Mouse (Mus musculus) c-Kit-positive CD71-positive TER-119-negative erythroid progenitor cells, embryonic 14.5 days (primary cell): ENCODE measurements around the gene St7.

ENCODE experiments used
- DNase-seq: peaks from one replicate; pipeline ENCODE4 v3.0.0-alpha.2; 2013; ENCODE audit warnings: low read depth

The St7 gene

GRCm38 (mm10) chr6:17898539-17898938, 205.8 kb downstream of the St7 start:
- no peak for DNase-seq

DNA sequence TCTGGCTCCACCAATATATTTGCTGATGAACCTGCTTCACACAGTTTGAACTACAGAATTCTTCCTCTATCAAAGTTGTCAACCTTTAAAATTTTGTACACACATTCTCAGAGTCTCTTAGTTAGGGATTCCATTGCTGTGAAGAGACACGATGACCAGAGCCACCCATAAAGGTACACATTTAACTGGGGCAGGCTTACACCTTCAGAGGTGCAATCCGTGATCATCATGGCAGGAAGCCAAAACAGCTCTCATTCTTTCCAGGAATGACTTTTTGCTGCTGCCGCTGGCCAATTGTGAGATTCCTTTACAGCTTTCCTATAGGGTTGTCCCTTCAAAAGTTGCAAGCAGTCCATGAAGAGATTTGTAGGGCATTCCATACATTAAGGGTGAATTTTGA, 210.6 kb downstream of the St7 start:
- DNase-seq, result no peak

GRCm38 (mm10) chr6:17905776-17906175, 213.0 kb downstream of the St7 start:
- no peak for DNase-seq

DNA sequence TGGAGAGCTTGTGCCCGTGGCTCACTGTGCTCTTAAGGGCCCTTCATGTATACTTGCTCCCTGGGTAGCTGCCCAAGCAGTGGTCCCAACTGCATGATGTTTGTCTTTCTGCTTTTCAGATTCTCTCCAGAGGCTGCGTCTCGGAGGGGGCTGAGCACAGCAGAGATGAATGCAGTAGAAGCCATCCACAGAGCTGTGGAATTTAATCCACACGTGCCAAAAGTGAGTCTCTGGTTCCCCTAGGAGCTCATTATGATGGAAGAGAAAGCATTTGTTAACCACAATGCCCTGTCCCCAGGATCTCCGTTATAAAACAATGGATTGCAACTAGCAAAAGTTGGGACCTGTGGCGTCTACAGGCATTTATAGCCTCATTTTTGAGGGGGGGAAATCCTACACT, 213.6 kb downstream of the St7 start:
- DNase-seq, result no peak

- DNase-seq, result no peak
Measured at GRCm38 (mm10) chr6:17912312-17912711, 219.6 kb downstream of the St7 start.

- no peak for DNase-seq
Measured at GRCm38 (mm10) chr6:17912825-17913224, 220.1 kb downstream of the St7 start.

DNA sequence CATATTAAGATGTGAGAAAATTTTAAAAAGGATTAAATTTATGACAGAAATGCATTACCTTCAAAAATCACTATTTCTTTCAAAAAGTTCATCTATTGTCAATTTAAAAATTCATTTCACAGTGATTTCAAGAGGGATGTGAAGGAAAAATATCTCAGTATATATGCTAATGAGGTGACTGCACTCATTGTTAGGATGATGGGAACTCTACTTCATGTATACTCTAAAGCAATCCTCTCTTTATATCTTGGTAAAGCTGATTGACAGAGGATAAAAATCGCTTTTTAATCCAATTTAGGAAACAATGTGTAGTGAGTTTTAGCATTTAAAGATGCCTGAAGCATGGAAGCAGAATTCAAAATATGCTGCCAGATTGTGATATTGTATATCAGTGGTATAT, 220.6 kb downstream of the St7 start:
- no peak for DNase-seq

DNA sequence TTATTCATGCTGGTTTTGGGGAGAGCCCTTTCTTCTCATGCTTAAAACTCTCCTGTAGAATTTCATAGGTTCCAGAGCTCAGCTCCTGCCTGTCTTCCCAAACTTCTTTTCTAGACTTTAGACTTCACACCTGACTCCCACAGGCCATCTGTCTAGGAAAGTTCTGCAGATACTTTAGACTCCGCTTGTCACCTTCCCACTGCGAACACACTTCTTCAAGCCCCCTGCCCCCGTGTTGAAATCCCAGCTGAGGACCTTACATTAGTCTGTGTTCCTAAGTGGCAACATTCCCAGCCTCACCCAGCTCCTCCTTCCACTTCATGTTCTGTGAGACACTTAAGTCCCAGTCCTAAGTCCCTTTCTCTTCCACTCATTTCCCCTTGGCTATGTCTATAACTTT, 221.6 kb downstream of the St7 start:
- no peak for DNase-seq

- DNase-seq, result no peak
Measured at GRCm38 (mm10) chr6:17917233-17917632, 224.5 kb downstream of the St7 start.

- DNase-seq, result no peak
Measured at GRCm38 (mm10) chr6:17922180-17922579, 229.4 kb downstream of the St7 start.

GRCm38 (mm10) chr6:17922967-17923366, 230.2 kb downstream of the St7 start:
- no peak for DNase-seq

- no peak for DNase-seq
Measured at GRCm38 (mm10) chr6:17923370-17923769, 230.6 kb downstream of the St7 start.

DNA sequence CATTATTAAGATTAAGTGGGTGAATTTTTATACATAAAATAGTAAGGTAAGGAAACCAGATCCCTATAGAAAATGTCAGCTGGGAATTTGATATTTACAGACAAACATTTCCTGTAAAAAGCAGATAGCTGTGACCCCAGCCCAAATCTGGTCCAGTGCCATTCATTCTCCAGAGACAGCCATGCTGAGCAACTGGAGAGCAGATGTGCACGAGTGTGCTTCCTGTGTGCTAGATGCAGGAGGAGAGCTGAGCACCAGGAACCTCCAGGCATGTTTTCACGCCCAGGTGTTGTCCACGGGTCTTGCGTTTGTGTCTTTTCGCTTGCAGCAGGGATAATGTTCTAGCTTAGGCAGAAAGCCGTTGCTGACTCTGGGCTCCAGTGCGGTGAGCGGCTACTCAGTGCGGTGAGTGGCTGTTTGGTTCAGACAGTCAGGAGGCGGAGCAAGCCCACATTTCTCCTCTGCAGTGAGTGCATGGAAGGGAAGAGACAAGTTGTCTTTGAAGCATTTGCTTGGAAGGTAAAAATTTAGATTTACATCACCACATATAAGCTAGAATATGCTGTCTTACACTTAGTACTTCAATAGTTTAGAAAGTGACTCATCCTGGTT, 231.3 kb downstream of the St7 start:
- DNase-seq, result no peak

DNA sequence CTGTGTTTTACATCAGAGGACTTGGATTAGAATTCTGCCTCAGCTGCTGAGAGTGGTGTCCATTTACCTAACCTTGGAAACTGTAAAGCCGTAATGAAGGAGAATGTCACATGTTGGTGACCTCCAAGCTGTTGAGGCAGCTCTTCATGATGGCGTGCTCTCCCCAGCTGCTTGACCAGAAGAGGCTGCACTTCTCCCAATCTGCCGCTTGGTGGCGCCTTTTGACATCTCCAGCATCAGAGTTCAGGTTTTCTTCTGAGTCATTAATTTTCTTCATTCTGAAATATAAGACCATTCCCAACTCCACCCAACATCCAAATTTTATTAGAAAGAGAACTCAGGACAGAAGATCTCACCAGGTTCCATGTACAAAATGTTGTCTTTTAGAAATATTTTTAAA, 232.5 kb downstream of the St7 start:
- DNase-seq, result no peak

DNA sequence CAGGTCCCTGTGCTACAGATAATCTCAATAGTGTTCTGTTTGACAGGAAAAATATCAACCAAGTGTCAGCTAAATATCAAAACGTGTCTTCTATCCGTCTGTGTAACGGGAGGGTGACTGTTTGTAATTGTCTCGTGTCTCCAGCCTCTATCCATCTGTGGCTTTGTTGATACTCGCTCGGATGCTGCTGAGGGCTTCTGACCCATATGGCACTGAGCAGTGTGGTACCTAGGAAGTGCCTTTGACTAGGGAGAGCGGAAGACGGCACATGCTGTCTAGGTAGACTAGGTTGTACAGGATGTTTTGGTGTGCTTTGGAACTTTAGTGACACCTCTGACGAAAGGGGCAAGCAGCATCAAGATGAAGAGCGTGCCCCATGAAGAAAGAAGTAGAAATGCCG, 235.0 kb downstream of the St7 start:
- no peak for DNase-seq

DNA sequence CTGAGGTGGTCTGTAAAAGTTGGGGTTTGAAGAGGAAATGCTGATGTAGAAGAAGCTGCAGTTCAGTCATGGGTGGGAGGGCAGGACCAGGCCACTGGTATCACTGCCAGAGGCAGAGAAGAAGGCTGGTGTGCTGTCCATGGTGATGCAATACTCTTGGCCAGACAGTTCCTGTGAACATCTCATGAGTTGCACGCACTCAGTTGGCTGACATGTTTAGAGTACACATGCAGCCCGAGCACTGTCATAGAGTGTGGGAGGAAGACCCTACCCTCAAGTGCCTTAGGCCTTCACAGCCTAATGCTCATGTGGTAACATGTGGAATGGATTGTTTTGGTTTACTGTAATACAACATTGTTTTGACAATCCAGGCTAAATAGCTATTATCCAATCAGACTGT, 238.5 kb downstream of the St7 start:
- DNase-seq, result no peak

DNA sequence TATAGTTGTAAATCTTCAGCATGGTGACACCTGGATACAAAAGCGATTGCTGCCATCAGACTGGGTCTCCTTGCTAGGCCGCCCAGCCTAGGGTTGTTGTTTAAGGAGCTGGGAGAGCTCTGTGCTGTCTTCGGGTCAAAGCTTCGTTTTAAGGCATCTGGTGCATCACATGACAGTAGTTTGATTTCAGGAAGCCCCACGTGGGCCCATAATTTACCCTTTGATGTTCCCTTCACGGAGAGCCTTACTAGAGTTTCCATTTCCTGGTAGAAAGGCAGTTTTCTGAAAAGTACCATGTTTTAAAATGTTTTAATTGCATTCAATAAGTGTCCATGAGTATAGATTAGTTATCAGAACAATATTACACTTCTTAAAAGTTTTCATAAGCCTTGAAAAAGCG, 239.1 kb downstream of the St7 start:
- no peak for DNase-seq

GRCm38 (mm10) chr6:17932806-17933205, 240.1 kb downstream of the St7 start:
- no peak for DNase-seq

DNA sequence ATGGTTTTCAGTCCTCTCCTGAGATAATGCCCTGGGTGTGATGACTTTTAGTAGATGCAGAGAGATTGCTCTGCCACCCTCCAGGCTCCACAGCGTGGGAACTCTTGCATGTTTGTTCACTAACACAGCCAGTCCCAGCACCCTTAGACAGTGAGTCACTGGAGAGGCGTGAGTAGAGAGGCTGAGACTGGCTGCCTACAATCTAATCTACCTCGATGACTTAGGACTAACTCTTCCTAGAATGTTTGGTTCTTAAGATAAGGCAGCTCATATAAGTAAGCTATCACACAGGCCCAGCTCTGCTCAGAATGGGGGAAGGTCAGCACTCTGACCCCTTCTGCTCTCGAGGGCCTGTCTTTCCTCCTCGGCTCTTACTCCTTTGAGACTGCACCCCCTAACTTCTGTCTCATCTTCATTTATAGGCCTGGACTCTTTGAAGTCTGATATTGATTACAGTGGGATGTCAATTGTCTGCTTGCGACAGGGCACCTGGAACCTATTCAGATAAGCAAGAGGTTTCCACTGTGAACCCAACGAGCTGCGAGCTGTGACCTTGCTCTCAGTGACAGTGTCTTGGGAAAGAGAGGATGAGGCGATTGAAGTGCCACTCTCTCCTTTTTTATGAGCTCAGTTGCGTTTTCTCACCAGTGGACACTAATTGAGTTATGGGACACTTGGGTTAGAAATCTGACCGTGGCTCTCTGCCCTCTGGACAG, 246.1 kb downstream of the St7 start:
- no peak for DNase-seq

DNA sequence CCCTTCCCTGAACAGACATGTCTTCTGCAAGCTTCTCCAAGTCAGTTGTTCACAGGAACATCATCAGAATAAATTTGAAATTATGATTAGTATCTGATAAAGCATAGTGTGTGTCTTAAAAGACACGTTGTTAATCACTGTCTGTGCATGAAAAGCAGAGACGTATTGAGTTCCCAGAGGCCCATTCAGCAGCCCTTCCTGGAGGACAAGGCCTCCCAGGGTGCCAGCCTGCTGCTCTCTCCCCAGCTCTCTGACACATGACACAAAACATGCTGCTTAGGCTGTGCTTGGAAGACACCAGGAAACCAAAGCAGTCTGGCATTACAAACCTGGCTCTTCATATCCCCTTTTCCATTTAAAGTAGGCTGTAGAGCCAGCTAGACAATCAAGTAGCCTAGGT, 249.2 kb downstream of the St7 start:
- no peak for DNase-seq

DNA sequence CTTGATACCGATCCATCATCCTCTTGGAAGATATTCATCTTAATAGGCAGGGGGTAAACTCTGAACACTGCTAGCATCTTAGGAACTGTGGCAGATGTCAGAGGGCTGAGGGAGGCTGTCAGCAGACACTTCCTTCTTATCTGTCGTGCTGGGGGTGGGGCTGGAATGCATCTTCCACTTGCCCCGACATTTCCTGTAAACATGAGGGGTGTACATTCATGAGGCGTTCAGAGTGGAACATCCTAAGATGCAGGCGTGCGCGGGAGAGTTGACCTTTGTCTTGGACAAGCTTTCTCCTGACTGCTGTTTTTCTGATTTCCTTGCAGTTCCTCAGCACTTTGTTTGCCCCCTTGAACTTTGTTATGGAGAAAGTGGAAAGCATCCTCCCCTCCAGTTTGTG, 249.6 kb downstream of the St7 start:
- no peak for DNase-seq

DNA sequence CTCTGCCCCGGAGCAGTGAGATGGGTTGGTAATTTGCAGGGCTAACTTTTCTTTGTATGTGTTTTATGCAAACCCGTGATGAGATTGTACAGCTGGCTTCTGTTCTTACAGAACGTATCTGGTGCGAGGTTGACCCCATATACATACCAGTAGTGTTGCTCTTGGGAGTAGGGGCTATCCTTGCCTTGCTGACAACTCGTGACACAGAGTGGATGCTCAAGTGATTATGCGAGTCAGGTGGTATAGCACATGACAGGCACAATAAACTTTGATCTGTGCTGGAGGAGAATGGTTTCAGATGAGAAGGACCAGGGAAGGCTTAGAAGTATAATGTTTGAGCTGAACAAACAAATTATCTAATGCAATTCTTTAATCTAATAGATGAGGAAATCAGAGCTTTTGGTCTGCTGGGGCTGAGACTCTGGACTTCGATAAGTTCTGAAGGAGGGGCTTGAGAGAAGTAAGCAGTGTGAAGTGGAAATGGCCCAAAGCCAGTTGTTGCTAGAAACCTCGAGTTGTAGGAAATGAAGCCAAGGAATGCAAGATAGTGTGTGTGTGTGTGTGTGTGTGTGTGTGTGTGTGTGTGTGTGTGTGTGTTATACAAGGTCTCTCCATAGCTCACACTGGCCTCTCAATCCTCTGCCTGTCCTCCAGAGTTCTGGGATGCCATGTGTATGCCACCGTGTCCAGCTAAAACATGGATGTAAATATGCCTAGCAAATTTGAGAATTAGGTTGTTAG, 251.3 kb downstream of the St7 start:
- DNase-seq, result no peak

- DNase-seq, result no peak
Measured at GRCm38 (mm10) chr6:17946456-17946855, 253.7 kb downstream of the St7 start.
